Mouse (Mus musculus) liver, embryonic 14.5 days (tissue): Measurements from ENCODE around the gene Nt5c.

Source experiments
- CTCF ChIP-seq: IDR thresholded peaks from 2 replicates; pipeline ENCODE4 v1.5.1; 2016; ENCODE audit warnings: antibody characterized with exemption, low read depth, control low read depth
- EP300 ChIP-seq: IDR thresholded peaks from 2 replicates; pipeline ENCODE4 v1.6.1; 2016; ENCODE audit warnings: antibody characterized with exemption, low read depth

GRCm38 (mm10) chr11:115509773-115510506 is 18.3 kb upstream of the Nt5c start:
- TF ChIP-seq EP300 (no peak), CTCF (no peak)
